Mouse (Mus musculus) intestine, postnatal 0 days (tissue): Measurements from ENCODE around the gene Tet3. TPM values are rescaled to one million over a fixed set of nuclear protein-coding genes. Genes with fewer than 3 reads are reported as not detected.
A peak's percentile ranks its signal among the peaks of the same experiment; 100 is the strongest.

Experiments
- ATAC-seq: fragments of 200-750 bp; cut with Nextera tagmentation; 2 replicates; pipeline ENCODE4 v1.8.0; 2017; ENCODE audit warnings: mild to moderate bottlenecking, moderate TSS enrichment, moderate library complexity
- H3K27ac ChIP-seq: fragments of 300-500 bp; sonication (generic); 2 replicates; pipeline ENCODE4 v1.5.1; 2014; ENCODE audit warnings: mild to moderate bottlenecking, low read depth, low read length, moderate library complexity
- H3K27me3 ChIP-seq: fragments of 300-500 bp; sonication (generic); replicated peaks from 2 replicates; pipeline ENCODE4 v1.6.1; 2014; ENCODE audit warnings: low read length, mixed read lengths; ENCODE audit not compliant: control insufficient read depth, insufficient read depth
- H3K36me3 ChIP-seq: fragments of 300-500 bp; sonication (generic); 2 replicates; pipeline ENCODE4 v1.6.1; 2014; ENCODE audit warnings: mild to moderate bottlenecking, moderate library complexity; ENCODE audit not compliant: control insufficient read depth, insufficient read depth
- H3K4me1 ChIP-seq: fragments of 300-500 bp; sonication (generic); replicated peaks from 2 replicates; pipeline ENCODE4 v1.6.1; 2014; ENCODE audit warnings: antibody characterized with exemption, low read length, mixed read lengths; ENCODE audit not compliant: control insufficient read depth, insufficient read depth
- H3K4me2 ChIP-seq: fragments of 300-500 bp; sonication (generic); replicated peaks from 2 replicates; pipeline ENCODE4 v1.6.1; 2014; ENCODE audit warnings: low read depth, mild to moderate bottlenecking, moderate library complexity
- H3K4me3 ChIP-seq: fragments of 300-500 bp; sonication (generic); 2 replicates; pipeline ENCODE4 v1.5.1; 2014; ENCODE audit warnings: low read depth, low read length
- H3K9ac ChIP-seq: fragments of 300-500 bp; sonication (generic); 2 replicates; pipeline ENCODE4 v1.6.1; 2014; ENCODE audit warnings: mild to moderate bottlenecking, low read depth, low read length
- H3K9me3 ChIP-seq: fragments of 300-500 bp; sonication (generic); 2 replicates; pipeline ENCODE4 v1.6.1; 2016; ENCODE audit warnings: mixed run types; ENCODE audit not compliant: control insufficient read depth
- CTCF ChIP-seq: sonication (generic); IDR thresholded peaks from 2 replicates; pipeline ENCODE4 v1.5.1; 2016; ENCODE audit warnings: low read depth, mild to moderate bottlenecking, control low read depth, antibody characterized with exemption, moderate library complexity
- WGBS: fragments of 180-500 bp; shearing (Covaris S2); extraction: QIAGEN DNeasy Blood & Tissue Kit; methylation state at CpG from one replicate; pipeline ENCODE4 v1.1.7; 2014; 5-methylcytosine and 5-hydroxymethylcytosine counted together
- polyA plus RNA-seq: library from polyadenylated mRNA; unstranded; fragments of >200 nt; fragmentation: Nextera tagmentation; extraction: Ambion mirVana; gene quantifications from 2 replicates; pipeline ENCODE4 v1.2.1, GENCODE M21; 2015

The Tet3 gene
- polyA plus RNA-seq, 1 experiment from 2014 or later, result 28.1 TPM

GRCm38 (mm10) chr6:83501524-83502310, 42.8 kb upstream of the Tet3 start:
- Histone ChIP-seq H3K4me3 (no peak overlapping the region), H3K4me1 (no peaks in the 10 kb centered on the region), H3K36me3 (0 out of 2 replicates have a peak, but pooled peaks cover 10% of the 10 kb centered on the region), H3K9me3 (no peaks in the 10 kb centered on the region), H3K4me2 (no peak overlapping the region), H3K9ac (no peak overlapping the region), H3K27ac (no peak overlapping the region), H3K27me3 (no peaks in the 10 kb centered on the region)
- ATAC-seq, result no peak
- TF ChIP-seq CTCF, result no peak
- 51% methylated on average over 9 of the region's 9 CpGs for WGBS

DNA sequence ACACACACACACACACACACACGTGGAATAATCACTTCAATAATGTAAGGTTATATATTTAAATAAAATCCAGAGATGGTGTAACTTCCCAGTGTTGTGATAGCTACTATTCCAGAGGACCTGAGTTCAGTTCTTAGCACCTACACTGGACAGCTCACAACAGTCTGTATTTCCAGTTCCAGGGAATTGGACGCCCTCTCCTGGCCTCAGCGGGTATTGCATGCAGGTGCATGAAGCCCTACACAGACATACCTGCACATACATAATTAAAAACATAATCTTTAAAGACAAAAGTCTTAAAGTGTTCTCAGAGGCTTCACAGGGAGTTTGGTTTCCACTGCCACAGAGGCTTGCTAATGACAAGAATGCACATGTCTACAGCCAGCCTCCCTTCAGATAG, 41.6 kb upstream of the Tet3 start:
- Histone ChIP-seq H3K36me3 (peaks cover 17% of the 10 kb centered on the region; the same call in 1 of the 2 replicates), H3K9me3 (no peaks in the 10 kb centered on the region), H3K4me1 (no peaks in the 10 kb centered on the region), H3K27me3 (no peaks in the 10 kb centered on the region), H3K27ac (no peak overlapping the region), H3K9ac (no peak overlapping the region), H3K4me3 (no peak overlapping the region), H3K4me2 (no peak overlapping the region)
- TF ChIP-seq CTCF, result peak; percentile 60
- ATAC-seq, result no peak
- WGBS, result 59% methylated on average over 3 of the region's 3 CpGs

- Histone ChIP-seq H3K4me3 (no peak overlapping the region), H3K27ac (no peak overlapping the region), H3K36me3 (peaks cover 27% of the 10 kb centered on the region), H3K4me2 (no peak overlapping the region), H3K9ac (no peak overlapping the region), H3K27me3 (no peaks in the 10 kb centered on the region), H3K4me1 (no peaks in the 10 kb centered on the region), H3K9me3 (no peaks in the 10 kb centered on the region)
- no peak for ATAC-seq
- WGBS, result 92% methylated on average over 10 of the region's 10 CpGs
- no peak for TF ChIP-seq CTCF
These were observed 40.2 kb upstream of the Tet3 start for GRCm38 (mm10) chr6:83499078-83499477.

DNA sequence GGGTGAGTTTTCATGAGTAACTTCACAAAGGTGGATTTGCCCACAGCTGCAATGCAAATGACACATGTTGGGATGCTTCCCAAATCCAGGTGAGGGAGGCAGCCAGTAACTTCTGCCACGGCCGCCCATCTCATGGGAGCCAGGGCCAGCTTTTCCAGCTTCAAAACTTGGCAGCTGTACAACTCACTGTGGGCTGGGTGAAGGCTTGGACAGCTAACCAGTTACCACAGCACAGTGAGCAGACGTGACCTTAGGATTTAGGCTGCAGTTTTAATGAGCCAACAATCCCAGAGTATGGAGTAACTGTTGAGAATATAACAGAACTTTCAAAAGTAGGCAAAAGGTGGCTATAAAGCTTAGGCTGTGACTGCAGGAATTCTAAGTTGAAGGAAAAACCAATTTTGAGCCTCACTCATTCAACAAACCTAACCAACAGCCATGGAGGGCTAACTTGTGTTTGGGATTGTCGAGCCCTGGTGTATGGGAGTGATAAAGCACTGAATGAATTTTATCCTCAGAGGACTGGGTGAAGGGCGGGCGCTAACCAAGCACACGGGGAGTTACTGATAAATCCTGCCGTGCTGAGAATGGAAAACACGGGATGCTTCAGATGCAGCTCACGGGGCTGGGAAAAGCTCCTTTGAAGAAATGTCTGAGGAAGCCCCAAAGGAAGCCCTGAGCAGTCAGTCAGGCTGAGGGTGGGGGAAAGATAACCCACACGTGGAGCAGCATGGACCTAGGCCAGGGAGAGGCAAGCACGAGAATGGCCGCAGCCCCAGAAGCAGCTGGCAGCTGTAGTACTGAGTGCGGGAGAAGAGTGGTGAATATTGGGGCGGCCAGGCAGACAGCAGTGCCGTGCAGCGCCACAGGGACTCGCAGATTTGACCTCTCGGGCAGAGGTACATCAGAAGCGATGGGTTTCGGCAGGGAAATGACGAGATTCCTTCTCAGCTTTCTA, 38.1 kb upstream of the Tet3 start:
- WGBS, result 87% methylated on average over 22 of the region's 22 CpGs
- H3K36me3 ChIP-seq, result peaks cover 39% of the 10 kb centered on the region
- no peak overlapping the region for H3K4me2 ChIP-seq
- no peak overlapping the region for H3K4me3 ChIP-seq
- no peak for ATAC-seq
- H3K27ac ChIP-seq, result no peak overlapping the region
- no peak overlapping the region for H3K9ac ChIP-seq
- no peaks in the 10 kb centered on the region for H3K4me1 ChIP-seq
- H3K9me3 ChIP-seq, result no peaks in the 10 kb centered on the region
- TF ChIP-seq CTCF, result no peak
- H3K27me3 ChIP-seq, result no peaks in the 10 kb centered on the region

DNA sequence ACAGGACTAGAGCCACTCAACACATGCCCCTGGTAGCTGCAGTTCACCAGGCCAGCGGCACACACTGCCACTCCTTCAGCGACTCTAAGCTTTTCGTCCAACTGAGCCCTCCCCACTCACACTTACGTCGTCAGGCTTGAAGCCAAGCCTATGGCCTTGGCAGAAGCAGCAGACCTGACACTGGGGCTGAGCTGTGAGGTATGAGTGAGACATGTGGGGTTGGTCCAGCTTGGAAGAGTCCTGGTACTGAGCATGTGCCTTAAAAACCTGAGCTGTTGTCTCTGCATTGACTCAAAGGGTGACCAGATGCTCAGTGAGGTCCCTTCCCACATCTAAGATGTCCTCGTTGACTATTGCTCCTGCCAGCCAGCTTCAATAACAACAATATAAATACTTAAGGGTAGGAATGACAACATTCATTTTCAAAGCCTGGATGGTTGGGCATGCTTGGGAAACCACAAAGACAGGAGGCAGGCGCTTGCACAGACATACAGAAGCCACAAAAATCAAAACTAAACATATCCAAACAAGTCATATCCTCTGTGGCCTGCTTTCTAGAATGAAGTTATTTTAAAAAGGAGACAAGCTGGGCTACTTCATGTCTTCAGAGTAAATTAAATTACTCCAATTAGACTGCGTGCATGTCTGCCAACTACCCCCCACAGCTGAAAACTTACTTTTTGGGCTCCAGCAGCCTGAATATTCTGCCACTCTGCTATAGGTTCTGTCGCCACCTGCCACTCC, 37.3 kb upstream of the Tet3 start:
- TF ChIP-seq CTCF, result no peak
- Histone ChIP-seq H3K9me3 (no peaks in the 10 kb centered on the region), H3K4me3 (no peak overlapping the region), H3K9ac (no peak overlapping the region), H3K4me1 (no peaks in the 10 kb centered on the region), H3K4me2 (no peak overlapping the region), H3K27me3 (no peaks in the 10 kb centered on the region), H3K36me3 (peaks cover 39% of the 10 kb centered on the region), H3K27ac (no peak overlapping the region)
- WGBS, result 84% methylated on average over 9 of the region's 9 CpGs
- no peak for ATAC-seq

- peaks cover 64% of the 10 kb centered on the region for H3K36me3 ChIP-seq
- no peak overlapping the region for H3K4me3 ChIP-seq
- ATAC-seq, result no peak
- WGBS, result 54% methylated on average over 4 of the region's 4 CpGs
- no peak overlapping the region for H3K27ac ChIP-seq
- no peaks in the 10 kb centered on the region for H3K4me1 ChIP-seq
- H3K9me3 ChIP-seq, result no peaks in the 10 kb centered on the region
- no peak overlapping the region for H3K9ac ChIP-seq
- no peaks in the 10 kb centered on the region for H3K27me3 ChIP-seq
- TF ChIP-seq CTCF, result no peak
- H3K4me2 ChIP-seq, result no peak overlapping the region
These were observed 31.7 kb upstream of the Tet3 start for GRCm38 (mm10) chr6:83490622-83491021.
